Mouse (Mus musculus): ENCODE data around the gene Megf9. TPM values are rescaled to one million over a fixed set of nuclear protein-coding genes. Genes with fewer than 3 reads are reported as not detected.

The Megf9 gene
- polyA plus RNA-seq, 1 experiment = not detected

- TF ChIP-seq GATA1 (IDR thresholded peaks at IDR 0.05; ENCODE audit: low read length) = no peak
Measured at GRCm38 (mm10) chr4:70535289-70535688, 494 bp upstream of the Megf9 start.

- TF ChIP-seq GATA1 (IDR thresholded peaks at IDR 0.05; ENCODE audit: low read length) = no peak
Measured at GRCm38 (mm10) chr4:70534078-70534890, 511 bp downstream of the Megf9 start.

GRCm38 (mm10) chr4:70533056-70533805, 1.6 kb downstream of the Megf9 start:
- no peak for TF ChIP-seq GATA1 (IDR thresholded peaks at IDR 0.05; ENCODE audit: low read length)

GRCm38 (mm10) chr4:70531021-70531420, 3.8 kb downstream of the Megf9 start:
- no peak for TF ChIP-seq GATA1 (IDR thresholded peaks at IDR 0.05; ENCODE audit: low read length)

- TF ChIP-seq GATA1 (IDR thresholded peaks at IDR 0.05; ENCODE audit: low read length) = no peak
Measured at GRCm38 (mm10) chr4:70528622-70529021, 6.2 kb downstream of the Megf9 start.

GRCm38 (mm10) chr4:70523346-70523745, 11.4 kb downstream of the Megf9 start:
- no peak for TF ChIP-seq GATA1 (IDR thresholded peaks at IDR 0.05; ENCODE audit: low read length)

- TF ChIP-seq GATA1 (IDR thresholded peaks at IDR 0.05; ENCODE audit: low read length) = no peak
Measured at GRCm38 (mm10) chr4:70521506-70522292, 13.1 kb downstream of the Megf9 start.

- TF ChIP-seq GATA1 (IDR thresholded peaks at IDR 0.05; ENCODE audit: low read length) = no peak
Measured at GRCm38 (mm10) chr4:70517646-70518045, 17.1 kb downstream of the Megf9 start.

- TF ChIP-seq GATA1 (IDR thresholded peaks at IDR 0.05; ENCODE audit: low read length) = no peak
Measured at GRCm38 (mm10) chr4:70516289-70516688, 18.5 kb downstream of the Megf9 start.

GRCm38 (mm10) chr4:70515514-70515913, 19.3 kb downstream of the Megf9 start:
- TF ChIP-seq GATA1 (IDR thresholded peaks at IDR 0.05; ENCODE audit: low read length) = no peak

- no peak for TF ChIP-seq GATA1 (IDR thresholded peaks at IDR 0.05; ENCODE audit: low read length)
Measured at GRCm38 (mm10) chr4:70509987-70510386, 24.8 kb downstream of the Megf9 start.

- TF ChIP-seq GATA1 (IDR thresholded peaks at IDR 0.05; ENCODE audit: low read length) = no peak
Measured at GRCm38 (mm10) chr4:70509565-70509964, 25.2 kb downstream of the Megf9 start.

GRCm38 (mm10) chr4:70508207-70508606, 26.6 kb downstream of the Megf9 start:
- no peak for TF ChIP-seq GATA1 (IDR thresholded peaks at IDR 0.05; ENCODE audit: low read length)

GRCm38 (mm10) chr4:70505951-70506350, 28.8 kb downstream of the Megf9 start:
- no peak for TF ChIP-seq GATA1 (IDR thresholded peaks at IDR 0.05; ENCODE audit: low read length)

- TF ChIP-seq GATA1 (IDR thresholded peaks at IDR 0.05; ENCODE audit: low read length) = no peak
Measured at GRCm38 (mm10) chr4:70503827-70504226, 31.0 kb downstream of the Megf9 start.

GRCm38 (mm10) chr4:70499285-70499684, 35.5 kb downstream of the Megf9 start:
- TF ChIP-seq GATA1 (IDR thresholded peaks at IDR 0.05; ENCODE audit: low read length) = no peak
